Mouse (Mus musculus): ENCODE measurements around the gene Gtf2ird2. TPM values are rescaled to one million over a fixed set of nuclear protein-coding genes. Genes with fewer than 3 reads are reported as not detected.
A peak's percentile ranks its signal among the peaks of the same experiment; 100 is the strongest.

Gtf2ird2 gene
- total and polyA plus RNA-seq, 2 experiments, result 2.4 to 3.1 TPM

- 82% methylated on average over 30 of the region's 30 CpGs for WGBS
These were observed 41.5 kb downstream of the Gtf2ird2 start for GRCm38 (mm10) chr5:134225110-134225901.

GRCm38 (mm10) chr5:134226946-134227345 is 43.1 kb downstream of the Gtf2ird2 start:
- 69% methylated on average over 12 of the region's 12 CpGs for WGBS
- TF ChIP-seq CTCF (IDR thresholded peaks at IDR 0.05; ENCODE audit: low read depth, low read length) (no peak), POLR2A (IDR thresholded peaks at IDR 0.05; ENCODE audit: extremely low read depth, insufficient read depth, low read length) (no peak)
- Histone ChIP-seq H3K27me3 (ENCODE audit: control insufficient read depth, insufficient read depth, low read length) (peaks cover 2% of the 10 kb centered on the region; the same call in 1 of the 2 replicates), H3K4me1 (ENCODE audit: control insufficient read depth, insufficient read depth, low read length) (no peaks in the 10 kb centered on the region), H3K4me3 (ENCODE audit: insufficient read depth, low read depth, low read length) (no peak overlapping the region), H3K27ac (replicated peaks; ENCODE audit: insufficient read depth, low read depth, low read length) (no peak overlapping the region), H3K79me2 (ENCODE audit: control insufficient read depth, insufficient read depth, low read length) (no peaks in the 10 kb centered on the region), H3K36me3 (ENCODE audit: control insufficient read depth, insufficient read depth, low read length) (no peaks in the 10 kb centered on the region), H3K9ac (ENCODE audit: low read depth, low read length) (no peak overlapping the region)
- DNase-seq (ENCODE audit: extremely low read depth, low read depth, low spot score), result no peak

More at GRCm38 (mm10) chr5:134225110-134225901, 41.5 kb downstream of the Gtf2ird2 start:
- Histone ChIP-seq H3K4me3 (ENCODE audit: insufficient read depth, low read depth, low read length) (no peak overlapping the region), H3K27me3 (ENCODE audit: control insufficient read depth, insufficient read depth, low read length) (peaks cover 2% of the 10 kb centered on the region; the same call in 1 of the 2 replicates), H3K79me2 (ENCODE audit: control insufficient read depth, insufficient read depth, low read length) (no peaks in the 10 kb centered on the region), H3K9ac (ENCODE audit: low read depth, low read length) (no peak overlapping the region), H3K4me1 (ENCODE audit: control insufficient read depth, insufficient read depth, low read length) (no peaks in the 10 kb centered on the region), H3K27ac (replicated peaks; ENCODE audit: insufficient read depth, low read depth, low read length) (no peak overlapping the region), H3K36me3 (ENCODE audit: control insufficient read depth, insufficient read depth, low read length) (no peaks in the 10 kb centered on the region)
- DNase-seq (ENCODE audit: extremely low read depth, low read depth, low spot score), result no peak
- no peak for TF ChIP-seq POLR2A (IDR thresholded peaks at IDR 0.05; ENCODE audit: extremely low read depth, insufficient read depth, low read length)
- no peak for TF ChIP-seq CTCF (IDR thresholded peaks at IDR 0.05; ENCODE audit: low read depth, low read length)

GRCm38 (mm10) chr5:134227574-134228248 is 43.9 kb downstream of the Gtf2ird2 start:
- Histone ChIP-seq H3K4me1 (ENCODE audit: control insufficient read depth, insufficient read depth, low read length) (no peaks in the 10 kb centered on the region), H3K27ac (replicated peaks; ENCODE audit: insufficient read depth, low read depth, low read length) (no peak overlapping the region), H3K27me3 (ENCODE audit: control insufficient read depth, insufficient read depth, low read length) (no peaks in the 10 kb centered on the region), H3K79me2 (ENCODE audit: control insufficient read depth, insufficient read depth, low read length) (no peaks in the 10 kb centered on the region), H3K9ac (ENCODE audit: low read depth, low read length) (0 out of 2 replicates have a peak overlapping the region, but pooled peaks have one; percentile 39), H3K4me3 (ENCODE audit: insufficient read depth, low read depth, low read length) (no peak overlapping the region), H3K36me3 (ENCODE audit: control insufficient read depth, insufficient read depth, low read length) (no peaks in the 10 kb centered on the region)
- TF ChIP-seq CTCF (IDR thresholded peaks at IDR 0.05; ENCODE audit: low read depth, low read length), result peak; percentile 27; the same call in 1 of the 2 replicates
- TF ChIP-seq POLR2A (IDR thresholded peaks at IDR 0.05; ENCODE audit: extremely low read depth, insufficient read depth, low read length), result no peak
- 39% methylated on average over 11 of the region's 11 CpGs for WGBS
- DNase-seq (ENCODE audit: extremely low read depth, low read depth, low spot score), result no peak

GRCm38 (mm10) chr5:134228249-134228638 is 44.4 kb downstream of the Gtf2ird2 start:
- H3K4me1 ChIP-seq (ENCODE audit: control insufficient read depth, insufficient read depth, low read length), result no peaks in the 10 kb centered on the region
- DNase-seq (ENCODE audit: extremely low read depth, low read depth, low spot score), result no peak
- H3K4me3 ChIP-seq (ENCODE audit: insufficient read depth, low read depth, low read length), result peak overlapping the region; percentile 33
- H3K9ac ChIP-seq (ENCODE audit: low read depth, low read length), result 0 out of 2 replicates have a peak overlapping the region, but pooled peaks have one; percentile 39
- TF ChIP-seq CTCF (IDR thresholded peaks at IDR 0.05; ENCODE audit: low read depth, low read length) (no peak), POLR2A (IDR thresholded peaks at IDR 0.05; ENCODE audit: extremely low read depth, insufficient read depth, low read length) (no peak)
- no peaks in the 10 kb centered on the region for H3K27me3 ChIP-seq (ENCODE audit: control insufficient read depth, insufficient read depth, low read length)
- no peaks in the 10 kb centered on the region for H3K79me2 ChIP-seq (ENCODE audit: control insufficient read depth, insufficient read depth, low read length)
- peak overlapping the region; percentile 27; the same call in 1 of the 2 replicates for H3K27ac ChIP-seq (replicated peaks; ENCODE audit: insufficient read depth, low read depth, low read length)
- H3K36me3 ChIP-seq (ENCODE audit: control insufficient read depth, insufficient read depth, low read length), result no peaks in the 10 kb centered on the region
- WGBS, result 75% methylated on average over 6 of the region's 6 CpGs

GRCm38 (mm10) chr5:134229391-134229790 is 45.6 kb downstream of the Gtf2ird2 start, which contains the start of gene Ncf1:
Gene Ncf1, minus strand, starts transcription at chr5:134229625.
- no peaks in the 10 kb centered on the region for H3K79me2 ChIP-seq (ENCODE audit: control insufficient read depth, insufficient read depth, low read length)
- WGBS, result 91% methylated on average over 7 of the region's 7 CpGs
- peak within 1 kb of the TSS; percentile 33; the same call in 1 of the 2 replicates for H3K9ac ChIP-seq (ENCODE audit: low read depth, low read length)
- peak within 1 kb of the TSS; percentile 27; the same call in 1 of the 2 replicates for H3K27ac ChIP-seq (replicated peaks; ENCODE audit: insufficient read depth, low read depth, low read length)
- no peak for DNase-seq (ENCODE audit: extremely low read depth, low read depth, low spot score)
- no peaks in the 10 kb centered on the region for H3K36me3 ChIP-seq (ENCODE audit: control insufficient read depth, insufficient read depth, low read length)
- no peak for TF ChIP-seq POLR2A (IDR thresholded peaks at IDR 0.05; ENCODE audit: extremely low read depth, insufficient read depth, low read length)
- no peak for TF ChIP-seq CTCF (IDR thresholded peaks at IDR 0.05; ENCODE audit: low read depth, low read length)
- H3K27me3 ChIP-seq (ENCODE audit: control insufficient read depth, insufficient read depth, low read length), result no peaks in the 10 kb centered on the region
- peak within 1 kb of the TSS; percentile 33 for H3K4me3 ChIP-seq (ENCODE audit: insufficient read depth, low read depth, low read length)
- H3K4me1 ChIP-seq (ENCODE audit: control insufficient read depth, insufficient read depth, low read length), result no peaks in the 10 kb centered on the region
